8 mouse cellular contexts compared by ENCODE assay signal in the genomic region with DNA sequence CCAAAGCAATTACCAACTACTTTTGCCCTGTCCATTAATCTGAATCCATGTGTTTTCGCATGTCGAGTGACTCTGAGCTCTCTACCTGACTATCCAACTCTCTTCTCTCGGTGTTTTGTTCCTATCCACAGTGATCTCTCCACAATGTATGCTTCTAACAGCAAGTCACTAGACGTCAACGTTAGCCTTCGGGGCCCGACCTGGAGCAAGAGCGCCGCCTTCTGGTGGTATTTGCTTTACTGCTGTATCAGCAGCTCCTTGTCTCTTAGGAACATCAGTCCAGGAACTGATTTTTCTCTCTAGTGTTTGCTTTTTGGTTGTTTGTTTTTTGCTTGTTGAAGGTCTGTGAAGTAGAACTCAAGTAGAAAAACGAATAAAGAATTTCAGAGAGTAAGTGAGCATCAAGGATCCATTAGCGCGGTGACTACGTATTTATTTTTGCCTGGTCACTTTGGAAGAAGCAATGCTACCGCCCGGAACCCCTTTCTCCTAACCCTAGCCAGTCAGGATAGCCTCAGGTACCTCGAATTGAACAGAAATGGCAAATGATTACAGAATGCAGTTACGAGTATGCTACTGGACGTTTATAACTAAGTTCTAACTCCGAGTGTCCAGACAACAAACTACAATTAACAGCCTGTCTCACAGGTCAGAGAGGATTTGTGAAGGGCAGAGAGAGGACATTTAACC. TPM values are rescaled to one million over a fixed set of nuclear protein-coding genes. Genes with fewer than 3 reads are reported as not detected.
DNase-seq lines count a peak whose midpoint lies in the region; ATAC-seq lines count a peak whose summit lies in the region.

No protein-coding gene starts in this region.

- H3K4me3 ChIP-seq in forebrain, embryonic 11.5 days (ENCODE audit: low read depth, low read length), result peak overlapping the region; percentile 56
- H3K4me3 ChIP-seq in lung, embryonic 16.5 days (ENCODE audit: low read length), result peak overlapping the region; percentile 86

- WGBS in forebrain, embryonic 11.5 days, result 1% methylated on average over 19 of the region's 19 CpGs
- WGBS in lung, embryonic 16.5 days, result under 1% methylated on average over 19 of the region's 19 CpGs

- peak overlapping the region; percentile 37; the same call in 1 of the 2 replicates for H3K9ac ChIP-seq in forebrain, embryonic 11.5 days (ENCODE audit: low read length)
- H3K9ac ChIP-seq in lung, embryonic 16.5 days (ENCODE audit: low read length), result peak overlapping the region; percentile 64

- H3K4me1 ChIP-seq in forebrain, embryonic 11.5 days (replicated peaks; ENCODE audit: control insufficient read depth, insufficient read depth, low read length), result no peaks in the 10 kb centered on the region
- peaks cover 5% of the 10 kb centered on the region; the same call in 1 of the 2 replicates for H3K4me1 ChIP-seq in lung, embryonic 16.5 days (replicated peaks; ENCODE audit: control insufficient read depth, insufficient read depth, low read length)

- no peaks in the 10 kb centered on the region for H3K9me3 ChIP-seq in forebrain, embryonic 11.5 days (ENCODE audit: control insufficient read depth, low read length)
- H3K9me3 ChIP-seq in lung, embryonic 16.5 days (ENCODE audit: control insufficient read depth, low read length), result no peaks in the 10 kb centered on the region

- no peaks in the 10 kb centered on the region for H3K27me3 ChIP-seq in forebrain, embryonic 11.5 days (ENCODE audit: control insufficient read depth, insufficient read depth, low read length)
- H3K27me3 ChIP-seq in lung, embryonic 16.5 days (ENCODE audit: control insufficient read depth, insufficient read depth, low read depth, low read length), result no peaks in the 10 kb centered on the region

- DNase-seq in ES-CJ7 (ENCODE audit: low read depth, low spot score), result peak; percentile 95
- DNase-seq in c-Kit-positive CD71-positive TER-119-negative erythroid progenitor cells, embryonic 14.5 days (ENCODE audit: low read depth), result peak; percentile 66
- peak; percentile 94 for DNase-seq in forebrain, embryonic 11.5 days (ENCODE audit: low spot score)
- peak; percentile 87 to 90 for DNase-seq in heart, postnatal 10 days
- DNase-seq in layer of hippocampus, adult 18-20 months (ENCODE audit: low spot score in 2 of 2), result peak; percentile 68 to 92
- peak; percentile 66 for DNase-seq in ovary, adult 18-20 months (ENCODE audit: low spot score)
- DNase-seq in thymus, postnatal 10 days (ENCODE audit: low spot score in 2 of 2), result peak; percentile 78 to 92

- ATAC-seq in forebrain, embryonic 11.5 days (replicated peaks; ENCODE audit: low FRiP score), result peak; percentile 52
- peak; percentile 53 for ATAC-seq in lung, embryonic 16.5 days (ENCODE audit: low read depth)

- H3K27ac ChIP-seq in forebrain, embryonic 11.5 days (ENCODE audit: low read depth, low read length), result no peak overlapping the region
- no peak overlapping the region for H3K27ac ChIP-seq in lung, embryonic 16.5 days (ENCODE audit: low read length)

- intact Hi-C loops in heart, postnatal 10 days (cut with DNase I), result loop anchor here (2.0 to 5.0 kb wide), 5 partner anchors 116 to 862 kb away; no protein-coding TSS in a partner anchor

- H3K4me2 ChIP-seq in forebrain, embryonic 11.5 days (ENCODE audit: low read depth, low read length, severe bottlenecking), result peak overlapping the region; percentile 93
- H3K4me2 ChIP-seq in lung, embryonic 16.5 days (ENCODE audit: low read depth, low read length), result peak overlapping the region; percentile 93

- no peaks in the 10 kb centered on the region for H3K36me3 ChIP-seq in forebrain, embryonic 11.5 days (ENCODE audit: control insufficient read depth, insufficient read depth, low read length)
- no peaks in the 10 kb centered on the region for H3K36me3 ChIP-seq in lung, embryonic 16.5 days (ENCODE audit: control insufficient read depth, insufficient read depth, low read length)

RNA-seq across cellular contexts. Expression of a gene that starts 13.3 kb away (rescaled TPM):
- not detected in 2 replicates for polyA plus RNA-seq in forebrain, embryonic 11.5 days (2014; fragmentation: Nextera tagmentation; extraction: Ambion mirVana)
- total RNA-seq in heart, postnatal 10 days (2021), result not detected
- total RNA-seq in layer of hippocampus, adult 18-20 months (2021), result not detected
- polyA plus RNA-seq in lung, embryonic 16.5 days (2015; fragmentation: Nextera tagmentation; extraction: Ambion mirVana), result not detected in 2 replicates

RNA-seq across cellular contexts. Expression of a gene that starts 20.3 kb away (rescaled TPM):
- polyA plus RNA-seq in forebrain, embryonic 11.5 days (2014; fragmentation: Nextera tagmentation; extraction: Ambion mirVana), result 178 and 183 TPM in 2 replicates
- total RNA-seq in heart, postnatal 10 days (2021), result 10 to 100 TPM; 26.9 to 33.6 TPM
- 10 to 100 TPM; 42.0 to 45.1 TPM for total RNA-seq in layer of hippocampus, adult 18-20 months (2021)
- 105 and 108 TPM in 2 replicates for polyA plus RNA-seq in lung, embryonic 16.5 days (2015; fragmentation: Nextera tagmentation; extraction: Ambion mirVana)

RNA-seq across cellular contexts. Expression of a gene that starts 29.5 kb away (rescaled TPM):
- polyA plus RNA-seq in forebrain, embryonic 11.5 days (2014; fragmentation: Nextera tagmentation; extraction: Ambion mirVana), result not detected in 2 replicates
- total RNA-seq in heart, postnatal 10 days (2021), result not detected
- not detected for total RNA-seq in layer of hippocampus, adult 18-20 months (2021)
- polyA plus RNA-seq in lung, embryonic 16.5 days (2015; fragmentation: Nextera tagmentation; extraction: Ambion mirVana), result not detected in 2 replicates

RNA-seq across cellular contexts. Expression of a gene that starts 47.6 kb away (rescaled TPM):
- not detected in 2 replicates for polyA plus RNA-seq in forebrain, embryonic 11.5 days (2014; fragmentation: Nextera tagmentation; extraction: Ambion mirVana)
- not detected for total RNA-seq in heart, postnatal 10 days (2021)
- not detected for total RNA-seq in layer of hippocampus, adult 18-20 months (2021)
- not detected in 2 replicates for polyA plus RNA-seq in lung, embryonic 16.5 days (2015; fragmentation: Nextera tagmentation; extraction: Ambion mirVana)
